Mouse (Mus musculus) liver, embryonic 13.5 days (tissue): ENCODE measurements around the gene Hsd17b10. TPM values are rescaled to one million over a fixed set of nuclear protein-coding genes. Genes with fewer than 3 reads are reported as not detected.

Experiments used
- ATAC-seq: fragments of 200-750 bp; cut with Nextera tagmentation; 2 replicates; pipeline ENCODE4 v1.8.0; 2017; ENCODE audit warnings: low read depth, mild to moderate bottlenecking, moderate number of reproducible peaks, moderate library complexity
- DNase-seq: peaks from one replicate; pipeline ENCODE4 v3.0.0; 2022
- H3K27ac ChIP-seq: fragments of 300-500 bp; sonication (generic); 2 replicates; pipeline ENCODE4 v1.5.1; 2015; ENCODE audit warnings: moderate library complexity, mild to moderate bottlenecking, inconsistent platforms
- H3K27me3 ChIP-seq: fragments of 300-500 bp; sonication (generic); 2 replicates; pipeline ENCODE4 v1.6.1; 2015; ENCODE audit warnings: mild to moderate bottlenecking, inconsistent platforms
- H3K36me3 ChIP-seq: fragments of 300-500 bp; sonication (generic); 2 replicates; pipeline ENCODE4 v1.6.1; 2015; ENCODE audit warnings: mild to moderate bottlenecking, inconsistent platforms
- H3K4me1 ChIP-seq: fragments of 300-500 bp; sonication (generic); replicated peaks from 2 replicates; pipeline ENCODE4 v1.6.1; 2015; ENCODE audit warnings: inconsistent platforms
- H3K4me2 ChIP-seq: fragments of 300-500 bp; sonication (generic); 2 replicates; pipeline ENCODE4 v1.6.1; 2015; ENCODE audit warnings: inconsistent platforms, mild to moderate bottlenecking, moderate library complexity
- H3K4me3 ChIP-seq: fragments of 300-500 bp; sonication (generic); replicated peaks from 2 replicates; pipeline ENCODE4 v1.5.1; 2015; ENCODE audit warnings: mild to moderate bottlenecking, inconsistent platforms
- H3K9ac ChIP-seq: fragments of 300-500 bp; sonication (generic); 2 replicates; pipeline ENCODE4 v1.6.1; 2015; ENCODE audit warnings: mild to moderate bottlenecking, inconsistent platforms
- H3K9me3 ChIP-seq: fragments of 300-500 bp; sonication (generic); replicated peaks from 2 replicates; pipeline ENCODE4 v1.6.1; 2016; ENCODE audit warnings: inconsistent platforms
- WGBS: fragments of 180-500 bp; shearing (Covaris S2); methylation state at CpG from one replicate; pipeline ENCODE4 v1.1.7; 2015; ENCODE audit not compliant: insufficient replicate concordance; 5-methylcytosine and 5-hydroxymethylcytosine counted together
- polyA plus RNA-seq: library from polyadenylated mRNA; unstranded; fragments of >200 nt; fragmentation: Nextera tagmentation; extraction: Ambion mirVana; gene quantifications from 2 replicates; pipeline ENCODE4 v1.2.1, GENCODE M21; 2015

Gene Hsd17b10
- polyA plus RNA-seq, 1 experiment from 2014 or later: 99.5 TPM

DNA sequence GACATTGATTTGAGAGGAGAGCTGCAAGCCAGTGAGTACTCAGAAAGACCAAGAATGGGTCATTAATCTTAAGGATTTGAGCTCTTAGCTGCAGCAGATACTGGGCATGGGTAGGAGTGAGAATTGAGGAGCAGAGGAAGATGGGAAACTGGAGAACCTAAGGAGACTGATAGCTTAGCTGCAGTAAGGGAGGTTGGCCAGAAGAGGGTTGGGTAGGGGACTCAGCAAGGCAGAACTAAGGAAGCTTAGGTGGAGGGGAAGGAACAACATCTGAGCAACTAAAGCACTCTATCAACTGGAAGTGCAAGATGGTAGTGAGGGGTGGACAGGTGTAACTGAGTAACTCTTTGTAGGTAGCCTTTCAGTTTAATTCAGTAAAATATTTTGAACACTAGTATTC is 45.6 kb downstream of the Hsd17b10 start:
- Histone ChIP-seq H3K4me2 (no peak overlapping the region), H3K27ac (no peak overlapping the region), H3K27me3 (no peaks in the 10 kb centered on the region; the same call in 1 of the 2 replicates), H3K4me3 (no peak overlapping the region), H3K9ac (no peak overlapping the region), H3K36me3 (peaks cover 45% of the 10 kb centered on the region), H3K9me3 (no peaks in the 10 kb centered on the region), H3K4me1 (no peaks in the 10 kb centered on the region)
- no peak for DNase-seq
- no peak for ATAC-seq

DNA sequence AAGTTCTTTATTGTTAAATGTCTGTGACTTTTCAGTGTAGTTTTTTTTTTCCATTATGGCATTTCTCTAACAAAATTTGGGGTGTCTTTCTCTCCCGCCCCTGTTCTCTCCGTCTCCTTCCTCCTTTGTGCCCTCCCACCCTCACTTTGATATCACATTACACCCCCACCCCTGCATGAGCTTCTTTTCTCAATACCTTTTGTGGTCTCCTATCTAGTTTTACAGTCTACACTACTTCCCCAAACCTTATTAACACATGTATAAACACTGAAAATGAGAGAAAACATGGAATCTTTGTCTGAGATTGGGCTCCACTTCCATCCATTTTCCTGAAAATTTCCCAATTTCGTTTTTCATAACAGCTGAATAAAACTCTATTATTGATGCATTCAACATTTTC is 50.9 kb downstream of the Hsd17b10 start:
- H3K9ac ChIP-seq: no peak overlapping the region
- no peak overlapping the region for H3K27ac ChIP-seq
- no peaks in the 10 kb centered on the region for H3K4me1 ChIP-seq
- H3K36me3 ChIP-seq: peaks cover 42% of the 10 kb centered on the region
- H3K27me3 ChIP-seq: no peaks in the 10 kb centered on the region; the same call in 1 of the 2 replicates
- no peaks in the 10 kb centered on the region for H3K9me3 ChIP-seq
- WGBS: 47% methylated on average over 3 of the region's 3 CpGs
- H3K4me3 ChIP-seq: no peak overlapping the region
- no peak overlapping the region for H3K4me2 ChIP-seq
- ATAC-seq (no peak), DNase-seq (no peak)

Other genes with a start within 250 kb of the Hsd17b10 start
- gene Huwe1, start 201.0 kb upstream of the Hsd17b10 start, polyA plus RNA-seq: 15.9 and 17.6 TPM in 2 replicates
- 2.3 and 3.2 TPM in 2 replicates for gene Ribc1, start 14.4 kb downstream of the Hsd17b10 start, polyA plus RNA-seq
- 62.1 and 74.8 TPM in 2 replicates for gene Smc1a, start 14.6 kb downstream of the Hsd17b10 start, polyA plus RNA-seq
- 0.51 and 0.60 TPM in 2 replicates for gene Iqsec2, start 142.4 kb downstream of the Hsd17b10 start, polyA plus RNA-seq
- gene Kdm5c, start 231.2 kb downstream of the Hsd17b10 start, polyA plus RNA-seq: 18.2 and 25.7 TPM in 2 replicates